Mouse (Mus musculus): ENCODE results near the gene Nfkb1.

DNA sequence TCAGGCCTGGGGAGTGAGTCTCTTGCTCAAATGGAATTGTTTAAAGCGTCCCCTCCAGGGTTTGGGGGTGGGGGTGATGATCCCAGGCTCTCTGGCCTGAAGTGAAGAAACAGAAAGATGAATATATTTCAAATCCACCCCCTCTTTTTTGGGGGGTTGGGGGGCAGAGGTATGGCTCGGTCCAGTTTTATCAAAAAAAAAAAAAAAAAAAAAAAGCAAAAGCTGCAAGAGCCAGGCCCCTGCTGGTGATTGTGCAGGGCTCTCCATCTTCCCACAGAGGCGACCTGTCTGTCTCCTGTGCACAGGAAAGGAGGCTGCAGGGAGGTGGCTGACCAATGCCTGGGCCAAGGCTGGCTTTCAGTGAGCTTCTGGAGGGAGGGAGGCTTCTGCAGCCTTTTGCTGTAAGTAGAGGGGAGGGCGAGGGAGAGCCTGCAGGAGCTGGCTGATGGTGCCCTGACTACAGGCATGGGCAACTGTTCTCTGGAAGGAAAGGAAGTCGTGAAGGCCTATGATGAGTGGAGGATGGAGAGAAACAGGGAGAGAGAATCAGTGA lies 112.7 kb downstream of the Nfkb1 start:
- TF ChIP-seq CTCF (IDR thresholded peaks at IDR 0.05; ENCODE audit: control insufficient read depth, insufficient read depth, insufficient read length) (no peak), MAX (IDR thresholded peaks at IDR 0.05) (no peak)

Data from C2C12 (cell line).